Mouse (Mus musculus) frontal cortex, adult (tissue): ENCODE measurements around the gene Snx18.

Experiments used
- ATAC-seq: cut with Nextera tagmentation; 2 replicates; pipeline ENCODE4 v1.9.2; 2017; ENCODE audit warnings: mild to moderate bottlenecking, moderate library complexity, mixed read lengths; ENCODE audit not compliant: low TSS enrichment

The Snx18 gene

GRCm38 (mm10) chr13:113597616-113598015, 20.7 kb downstream of the Snx18 start:
- ATAC-seq, result no peak

GRCm38 (mm10) chr13:113596821-113597541, 21.4 kb downstream of the Snx18 start:
- ATAC-seq, result no peak

GRCm38 (mm10) chr13:113595987-113596386, 22.4 kb downstream of the Snx18 start:
- ATAC-seq, result peak; percentile 73

- ATAC-seq, result no peak
These were observed 23.1 kb downstream of the Snx18 start for GRCm38 (mm10) chr13:113595219-113595618.

- no peak for ATAC-seq
These were observed 24.0 kb downstream of the Snx18 start for GRCm38 (mm10) chr13:113594361-113594760.

- no peak for ATAC-seq
These were observed 24.7 kb downstream of the Snx18 start for GRCm38 (mm10) chr13:113593711-113594110.

GRCm38 (mm10) chr13:113592703-113593200, 25.6 kb downstream of the Snx18 start:
- ATAC-seq, result no peak

GRCm38 (mm10) chr13:113591336-113591735, 27.0 kb downstream of the Snx18 start:
- ATAC-seq, result no peak

- no peak for ATAC-seq
These were observed 28.1 kb downstream of the Snx18 start for GRCm38 (mm10) chr13:113590216-113590615.

GRCm38 (mm10) chr13:113589499-113589898, 28.9 kb downstream of the Snx18 start:
- no peak for ATAC-seq

- ATAC-seq, result peak; percentile 88
These were observed 31.0 kb downstream of the Snx18 start for GRCm38 (mm10) chr13:113587200-113587936.

- ATAC-seq, result no peak
These were observed 32.8 kb downstream of the Snx18 start for GRCm38 (mm10) chr13:113585606-113586005.

- ATAC-seq, result no peak
These were observed 33.9 kb downstream of the Snx18 start for GRCm38 (mm10) chr13:113584431-113584830.

GRCm38 (mm10) chr13:113583563-113583962, 34.8 kb downstream of the Snx18 start:
- ATAC-seq, result no peak

GRCm38 (mm10) chr13:113582024-113582423, 36.3 kb downstream of the Snx18 start:
- ATAC-seq, result no peak

- ATAC-seq, result no peak
These were observed 36.9 kb downstream of the Snx18 start for GRCm38 (mm10) chr13:113581436-113581835.

- no peak for ATAC-seq
These were observed 38.0 kb downstream of the Snx18 start for GRCm38 (mm10) chr13:113580400-113580790.

GRCm38 (mm10) chr13:113579788-113580399, 38.5 kb downstream of the Snx18 start:
- ATAC-seq, result no peak

- ATAC-seq, result no peak
These were observed 44.1 kb downstream of the Snx18 start for GRCm38 (mm10) chr13:113574232-113574631.

GRCm38 (mm10) chr13:113573377-113573776, 45.0 kb downstream of the Snx18 start:
- no peak for ATAC-seq

- no peak for ATAC-seq
These were observed 46.2 kb downstream of the Snx18 start for GRCm38 (mm10) chr13:113572046-113572686.

- ATAC-seq, result no peak
These were observed 48.8 kb downstream of the Snx18 start for GRCm38 (mm10) chr13:113569526-113569925.
